Mouse (Mus musculus) thymus, postnatal 4 days (tissue): ENCODE data around the gene Mon1a.
A peak's percentile ranks its signal among the peaks of the same experiment; 100 is the strongest.

Experiments used
- DNase-seq: peaks from one replicate; pipeline ENCODE4 v3.0.0; 2021

The Mon1a gene

GRCm38 (mm10) chr9:107910025-107910769 is 22.2 kb downstream of the Mon1a start:
- DNase-seq = no peak

GRCm38 (mm10) chr9:107914764-107915420 is 26.9 kb downstream of the Mon1a start:
- peak; percentile 37 for DNase-seq

DNA sequence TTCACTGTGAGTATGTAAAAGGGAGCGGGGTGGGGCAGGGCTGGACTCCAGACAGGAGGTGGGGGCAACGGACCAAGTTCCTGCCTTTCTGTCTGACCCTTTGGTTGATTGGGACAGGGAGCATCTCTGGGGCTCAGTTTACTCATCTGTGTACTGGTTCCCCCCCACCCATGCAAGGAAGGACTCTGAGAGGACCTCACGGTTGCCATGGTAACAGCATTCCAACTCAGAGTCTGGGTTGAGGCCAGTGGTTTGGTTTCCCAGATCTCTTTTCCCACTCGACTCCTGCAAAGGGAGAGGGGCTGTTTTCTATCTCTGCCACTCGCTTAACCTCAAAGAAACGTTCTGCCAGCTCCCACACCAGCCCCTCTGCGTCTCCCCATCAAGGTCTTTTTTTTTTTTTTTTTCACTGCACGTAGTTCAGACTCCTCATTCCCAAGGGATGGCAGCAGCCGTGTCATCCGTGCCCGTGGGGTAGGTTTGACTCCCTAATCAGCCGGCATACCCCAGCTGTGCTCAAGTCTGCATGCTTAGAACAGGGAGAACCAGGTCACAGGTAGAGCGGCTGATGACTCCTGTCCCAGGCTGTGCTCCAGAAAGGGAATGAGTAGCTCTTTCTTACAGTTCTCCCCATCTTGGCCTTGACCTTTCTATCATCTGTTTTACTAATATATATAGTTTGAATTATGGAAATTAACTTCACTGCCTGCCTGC is 30.1 kb downstream of the Mon1a start:
- no peak for DNase-seq

DNA sequence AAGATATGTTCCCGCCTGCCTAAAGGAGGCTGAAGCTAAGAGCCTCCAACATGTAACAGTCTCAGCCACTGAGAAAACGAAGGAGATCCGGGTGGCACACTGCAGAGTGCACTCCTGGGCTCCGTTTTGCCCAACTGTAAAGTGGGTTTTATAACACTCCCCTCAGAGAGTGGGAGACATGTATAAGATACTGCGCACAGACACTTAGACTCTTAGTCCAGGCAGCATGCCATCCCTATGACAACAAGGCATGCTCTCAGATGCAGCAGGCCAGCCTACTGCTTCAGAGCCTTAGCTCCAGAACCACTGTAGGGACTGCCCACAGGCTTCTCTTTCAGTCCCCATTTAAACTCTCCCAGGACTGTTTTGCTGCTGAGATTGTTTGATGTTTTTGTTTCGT is 30.9 kb downstream of the Mon1a start:
- no peak for DNase-seq

DNA sequence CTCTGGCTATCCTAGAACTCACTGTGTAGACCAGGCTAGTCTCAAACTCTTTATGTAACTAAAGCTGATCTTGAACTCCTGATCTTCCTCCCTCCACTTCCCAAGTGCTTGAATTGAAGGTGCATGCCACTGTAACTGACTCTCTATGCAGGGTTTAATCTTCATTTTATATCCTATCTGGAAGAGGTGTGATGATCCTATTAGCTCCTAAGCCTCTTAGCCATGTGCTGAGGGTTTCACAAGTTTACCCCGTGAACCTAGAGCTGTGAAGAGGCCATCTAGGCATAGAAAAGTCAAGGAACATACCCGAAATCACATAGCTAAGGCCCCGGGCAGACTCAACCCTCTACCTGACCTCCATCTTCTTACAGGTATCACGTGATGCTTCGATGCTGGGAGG is 31.5 kb downstream of the Mon1a start:
- no peak for DNase-seq

DNA sequence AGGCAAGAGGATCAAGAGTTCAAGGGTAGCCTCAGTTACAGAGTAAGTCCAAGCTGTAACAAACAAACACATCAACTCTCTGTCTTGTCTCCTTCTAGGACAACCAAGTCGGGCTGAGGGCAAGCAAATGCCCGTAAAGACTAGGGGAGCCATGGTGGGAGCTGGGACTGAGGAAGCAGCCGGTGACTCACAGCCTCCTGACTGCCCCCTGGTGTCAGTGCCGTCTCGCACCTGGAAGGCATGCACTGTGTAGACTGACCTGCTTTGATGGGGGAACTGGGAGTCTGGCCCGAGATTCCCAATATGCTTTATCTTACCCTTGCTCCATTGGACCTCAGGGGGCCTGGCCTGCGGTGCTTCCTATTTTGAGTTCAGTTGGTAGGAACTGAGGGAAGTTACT is 35.1 kb downstream of the Mon1a start:
- peak; percentile 88 for DNase-seq

DNA sequence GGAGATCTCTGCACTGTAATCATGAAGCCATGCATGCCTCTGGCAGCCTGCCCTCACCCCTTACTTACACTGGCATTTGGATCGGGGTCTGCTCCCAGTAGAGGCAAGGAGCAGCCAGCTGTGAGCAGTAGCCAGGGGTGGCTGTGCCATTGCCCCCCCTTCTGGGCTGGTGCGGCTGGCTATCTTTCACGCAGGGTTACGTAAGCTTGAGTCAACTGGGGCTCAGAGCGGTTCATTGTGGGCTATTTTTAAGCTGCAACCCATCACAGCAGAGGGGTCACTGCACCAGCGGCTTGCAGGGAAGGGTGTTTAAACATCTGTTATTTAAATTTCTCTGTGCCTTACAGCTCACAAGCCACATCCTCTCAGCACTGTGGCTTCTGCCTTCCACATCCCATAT is 36.0 kb downstream of the Mon1a start:
- DNase-seq = no peak

GRCm38 (mm10) chr9:107925251-107925650 is 37.3 kb downstream of the Mon1a start:
- no peak for DNase-seq

DNA sequence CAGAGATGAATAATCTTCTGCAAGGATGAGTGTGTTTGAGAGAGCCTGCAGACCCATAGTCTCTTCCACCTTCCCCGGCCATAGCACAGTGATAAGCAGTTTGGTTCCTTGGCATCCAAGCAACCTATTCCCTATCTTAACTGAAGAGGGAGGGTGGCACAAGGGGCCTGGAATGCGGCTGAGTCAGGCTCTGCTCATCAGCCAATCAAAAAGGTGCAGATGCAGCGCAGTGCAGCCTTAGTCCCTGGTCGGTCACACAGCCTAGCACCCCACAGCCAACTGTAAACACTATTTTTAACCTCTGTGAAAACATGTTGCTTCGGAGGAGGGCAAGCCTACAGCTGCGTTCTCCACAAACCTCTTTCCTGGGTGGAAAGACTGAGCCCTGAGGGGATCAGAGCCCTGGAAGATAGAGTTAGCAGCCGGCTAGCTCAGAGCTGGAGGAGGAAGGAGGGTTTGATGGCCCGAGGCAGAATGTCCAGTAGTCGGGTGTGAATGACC is 39.0 kb downstream of the Mon1a start:
- no peak for DNase-seq

DNA sequence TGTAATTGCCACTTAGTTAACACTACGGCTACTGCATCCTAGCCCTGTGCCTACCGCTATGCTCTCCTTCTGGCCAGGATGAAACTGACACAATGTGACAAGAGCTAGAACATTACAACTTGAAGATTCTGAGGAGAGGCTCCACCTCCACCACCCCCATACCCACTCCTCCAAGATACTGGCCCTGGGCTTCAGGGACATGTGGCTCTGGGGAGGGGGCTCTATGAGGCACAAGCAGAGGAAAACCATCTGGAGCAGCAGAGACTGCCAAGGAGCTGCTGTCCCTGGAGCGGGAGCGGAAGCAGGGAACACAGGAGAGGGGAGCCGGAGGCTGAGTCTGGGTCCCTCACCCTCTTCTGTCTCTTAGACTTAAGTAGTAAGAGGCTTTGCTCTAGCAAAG is 39.8 kb downstream of the Mon1a start:
- DNase-seq = no peak

- DNase-seq = no peak
These were observed 40.2 kb downstream of the Mon1a start, which contains the start of gene Actl11 for GRCm38 (mm10) chr9:107928169-107928568. Actl11 (plus strand) TSS chr9:107928469.

- no peak for DNase-seq
These were observed 44.3 kb downstream of the Mon1a start for GRCm38 (mm10) chr9:107932221-107932620.

DNA sequence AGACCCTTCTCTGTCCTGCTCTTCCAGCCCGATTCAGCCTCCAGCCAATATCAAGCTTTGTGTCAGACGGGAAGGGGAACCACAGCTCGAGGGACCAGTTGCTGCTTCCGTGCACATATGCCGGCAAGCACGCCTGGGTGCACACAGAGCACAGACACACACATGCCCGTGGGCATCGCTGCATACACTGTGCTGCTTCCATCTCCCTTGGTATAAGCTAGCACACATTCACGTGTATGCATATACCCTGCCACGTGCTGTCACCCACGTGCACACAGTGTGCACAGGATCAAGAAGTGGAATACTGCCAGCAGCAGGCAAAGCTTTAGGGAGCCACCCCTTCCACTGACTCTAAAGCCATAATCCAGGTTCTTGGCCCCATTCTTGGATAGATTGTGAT is 46.2 kb downstream of the Mon1a start:
- DNase-seq = no peak

GRCm38 (mm10) chr9:107935374-107935773 is 47.4 kb downstream of the Mon1a start, which contains the start of gene Camkv:
Camkv (plus strand) TSS chr9:107935674.
- DNase-seq = no peak

GRCm38 (mm10) chr9:107935790-107936214 is 47.9 kb downstream of the Mon1a start:
- DNase-seq = peak; percentile 86

DNA sequence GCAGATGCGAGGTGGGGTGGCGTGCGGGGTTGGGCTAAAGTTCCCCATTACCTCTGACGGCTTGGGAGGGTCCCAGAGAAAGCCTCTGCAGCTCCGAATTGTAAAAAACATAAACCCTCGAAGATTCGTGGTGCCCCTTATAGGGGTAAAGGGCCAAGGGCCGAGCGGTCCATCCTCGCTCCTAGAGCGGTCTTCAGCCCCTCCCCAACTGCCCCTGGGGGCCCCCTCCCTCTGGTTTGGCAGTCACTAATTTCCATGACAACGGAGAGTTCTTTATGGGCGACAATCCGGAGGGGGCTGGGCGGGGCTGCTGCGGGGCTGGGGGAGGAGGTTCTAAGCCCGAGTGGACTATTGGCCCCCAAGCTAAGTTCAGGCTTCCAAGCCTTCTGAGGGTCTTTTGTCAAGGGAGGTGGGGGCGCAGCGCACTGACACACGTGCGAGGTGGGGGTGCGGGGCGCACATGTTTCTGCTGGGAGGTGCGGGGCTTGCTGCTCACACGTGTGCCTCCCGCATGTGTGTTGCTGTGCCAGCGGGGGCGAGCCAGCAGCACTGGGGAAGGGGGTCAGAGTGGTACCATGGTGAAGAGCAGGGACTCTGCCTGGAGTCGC is 48.4 kb downstream of the Mon1a start:
- DNase-seq = peak; percentile 66

GRCm38 (mm10) chr9:107936831-107937230 is 48.9 kb downstream of the Mon1a start:
- no peak for DNase-seq

- no peak for DNase-seq
These were observed 59.6 kb downstream of the Mon1a start for GRCm38 (mm10) chr9:107947241-107948194.

DNA sequence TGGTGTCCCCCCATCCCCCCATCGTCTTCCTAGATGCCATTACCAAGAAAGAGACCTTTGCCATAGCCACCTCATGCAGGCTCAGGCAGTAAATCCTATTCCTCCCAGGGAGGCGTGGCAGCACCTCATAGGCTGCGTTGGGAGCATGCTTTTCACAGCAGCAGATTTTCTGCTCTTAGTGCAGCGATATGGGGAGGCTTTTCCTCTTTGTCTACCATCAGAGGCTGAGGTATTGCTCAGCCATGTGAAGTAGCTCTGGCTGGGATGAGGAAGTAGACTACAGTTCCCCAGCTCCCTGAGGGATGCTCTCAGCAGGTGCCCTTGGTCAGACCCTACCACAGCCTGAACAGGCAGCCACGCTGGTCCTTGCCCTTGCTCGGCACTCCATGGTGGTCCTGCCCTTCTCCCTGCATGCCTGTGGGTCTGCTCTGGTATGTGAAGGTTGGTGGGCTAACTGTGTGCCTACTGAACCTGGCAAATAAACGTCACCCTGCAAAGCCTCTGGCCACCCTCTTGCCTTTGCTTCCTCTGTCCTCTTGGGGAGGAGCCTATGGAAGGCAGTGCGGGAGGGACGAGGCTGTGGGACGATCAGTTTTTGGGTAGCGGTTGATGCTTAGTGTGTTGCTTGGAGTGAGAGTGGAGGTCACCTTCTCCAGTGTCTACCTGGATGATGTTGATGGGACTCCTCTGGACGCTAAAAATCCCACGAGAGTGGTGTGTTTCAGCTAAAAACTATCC is 61.4 kb downstream of the Mon1a start:
- DNase-seq = no peak

- DNase-seq = no peak
These were observed 61.9 kb downstream of the Mon1a start, which contains the start of gene Traip for GRCm38 (mm10) chr9:107949922-107950235. Traip (plus strand) TSS chr9:107950136.
